Mouse (Mus musculus) MEL (cell line): ENCODE measurements around the gene Myh4. TPM values are rescaled to one million over a fixed set of nuclear protein-coding genes. Genes with fewer than 3 reads are reported as not detected.

Source experiments
- DNase-seq: peaks from one replicate; pipeline ENCODE4 v3.0.0; 2011; ENCODE audit warnings: low read depth, low spot score
- H3K27ac ChIP-seq: 2 replicates; pipeline ENCODE4 v1.5.1; 2012; ENCODE audit warnings: low read depth, mild to moderate bottlenecking, control low read depth, low read length, moderate library complexity; ENCODE audit not compliant: control insufficient read depth
- H3K27me3 ChIP-seq, 2 experiments: fragments of 150-350 bp in 1 of 2; sonication (generic) in 1 of 2; 2 replicates each; pipeline ENCODE4 v1.6.1; 2012; ENCODE audit warnings: low read length in 2 of 2, mild to moderate bottlenecking in 2 of 2, improper control_type of control experiment in 1 of 2, moderate library complexity in 1 of 2; ENCODE audit not compliant: insufficient read depth in 2 of 2, control insufficient read depth in 1 of 2
- H3K36me3 ChIP-seq, 2 experiments: 2 replicates each; pipeline ENCODE4 v1.6.1; 2012 to 2014; ENCODE audit warnings: low read length in 2 of 2, improper control_type of control experiment in 1 of 2, inconsistent platforms in 1 of 2, mild to moderate bottlenecking in 1 of 2; ENCODE audit not compliant: insufficient read depth in 2 of 2, control insufficient read depth in 1 of 2
- H3K4me1 ChIP-seq, 2 experiments: fragments of 150-350 bp in 1 of 2; sonication (generic) in 1 of 2; 2 replicates each; pipeline ENCODE4 v1.6.1; 2012; ENCODE audit warnings: low read length in 2 of 2, improper control_type of control experiment in 1 of 2, mild to moderate bottlenecking in 1 of 2; ENCODE audit not compliant: insufficient read depth in 2 of 2, control insufficient read depth in 1 of 2
- H3K4me3 ChIP-seq, 2 experiments: fragments of 150-350 bp in 1 of 2; sonication (generic) in 1 of 2; 2 replicates each; pipeline ENCODE4 v1.5.1; 2012; ENCODE audit warnings: low read depth in 2 of 2, low read length in 2 of 2, mild to moderate bottlenecking in 2 of 2, moderate library complexity in 2 of 2, control low read depth in 1 of 2, improper control_type of control experiment in 1 of 2; ENCODE audit not compliant: control insufficient read depth in 1 of 2, insufficient read depth in 1 of 2
- H3K79me2 ChIP-seq: 2 replicates; pipeline ENCODE4 v1.6.1; 2012; ENCODE audit warnings: mild to moderate bottlenecking, low read length, moderate library complexity; ENCODE audit not compliant: control insufficient read depth, poor library complexity, insufficient read depth
- H3K9ac ChIP-seq: 2 replicates; pipeline ENCODE4 v1.6.1; 2012; ENCODE audit warnings: low read depth, mild to moderate bottlenecking, control low read depth, low read length, moderate library complexity; ENCODE audit not compliant: control insufficient read depth, poor library complexity, severe bottlenecking
- H3K9me3 ChIP-seq: fragments of 150-350 bp; sonication (generic); replicated peaks from 2 replicates; pipeline ENCODE4 v1.6.1; 2012; ENCODE audit warnings: mild to moderate bottlenecking, low read length, improper control_type of control experiment, moderate library complexity; ENCODE audit not compliant: insufficient read depth
- CHD2 ChIP-seq: IDR thresholded peaks from 2 replicates; pipeline ENCODE4 v1.6.1; 2011; ENCODE audit warnings: low read length, improper control_type of control experiment
- E2F4 ChIP-seq: IDR thresholded peaks from 2 replicates; pipeline ENCODE4 v1.6.1; 2011; ENCODE audit warnings: low read depth, low read length, improper control_type of control experiment, borderline replicate concordance
- ELF1 ChIP-seq: IDR thresholded peaks from 2 replicates; pipeline ENCODE4 v1.6.1; 2014; ENCODE audit warnings: low read depth, mild to moderate bottlenecking, inconsistent platforms, low read length, improper control_type of control experiment, moderate library complexity
- EP300 ChIP-seq, 2 experiments: IDR thresholded peaks; 2 replicates each; pipeline ENCODE4 v1.6.1; 2011; ENCODE audit warnings: improper control_type of control experiment in 2 of 2, low read length in 2 of 2, low read depth in 1 of 2, mild to moderate bottlenecking in 1 of 2
- ETS1 ChIP-seq: IDR thresholded peaks from 2 replicates; pipeline ENCODE4 v1.6.1; 2012; ENCODE audit warnings: low read depth, mild to moderate bottlenecking, inconsistent platforms, low read length, improper control_type of control experiment, moderate library complexity
- GABPA ChIP-seq: IDR thresholded peaks from 2 replicates; pipeline ENCODE4 v1.6.1; 2012; ENCODE audit warnings: low read depth, mild to moderate bottlenecking, inconsistent platforms, low read length, improper control_type of control experiment, moderate library complexity
- GATA1 ChIP-seq: IDR thresholded peaks from 2 replicates; pipeline ENCODE4 v1.6.1; 2011; ENCODE audit warnings: low read depth, low read length, improper control_type of control experiment
- JUND ChIP-seq: IDR thresholded peaks from 2 replicates; pipeline ENCODE4 v1.6.1; 2011; ENCODE audit warnings: low read depth, mild to moderate bottlenecking, improper control_type of control experiment, low read length
- KAT2A ChIP-seq: conservative IDR thresholded peaks from 2 replicates; pipeline ENCODE4 v1.6.1; 2012; ENCODE audit warnings: low read depth, low read length, improper control_type of control experiment, inconsistent platforms
- MAX ChIP-seq: IDR thresholded peaks from 2 replicates; pipeline ENCODE4 v1.6.1; 2011; ENCODE audit warnings: low read length, improper control_type of control experiment
- MAZ ChIP-seq: IDR thresholded peaks from 2 replicates; pipeline ENCODE4 v1.6.1; 2012; ENCODE audit warnings: low read depth, mild to moderate bottlenecking, inconsistent platforms, low read length, improper control_type of control experiment
- MEF2A ChIP-seq: IDR thresholded peaks from 2 replicates; pipeline ENCODE4 v1.6.1; 2014; ENCODE audit warnings: low read depth, mild to moderate bottlenecking, inconsistent platforms, low read length, improper control_type of control experiment; ENCODE audit not compliant: poor library complexity, insufficient replicate concordance, severe bottlenecking; ENCODE audit errors: extremely low read depth
- MXI1 ChIP-seq: IDR thresholded peaks from 2 replicates; pipeline ENCODE4 v1.6.1; 2011; ENCODE audit warnings: mild to moderate bottlenecking, low read depth, low read length, improper control_type of control experiment
- MYC ChIP-seq: IDR thresholded peaks from 2 replicates; pipeline ENCODE4 v1.6.1; 2011; ENCODE audit warnings: low read depth, mild to moderate bottlenecking, low read length, improper control_type of control experiment, moderate library complexity
- NELFE ChIP-seq: IDR thresholded peaks from 2 replicates; pipeline ENCODE4 v1.6.1; 2011; ENCODE audit warnings: low read depth, low read length, improper control_type of control experiment
- POLR2A ChIP-seq, 2 experiments: IDR thresholded peaks; 2 replicates each; pipeline ENCODE4 v1.6.1; 2011 to 2012; ENCODE audit warnings: low read length in 2 of 2, mild to moderate bottlenecking in 2 of 2, control low read depth in 1 of 2, improper control_type of control experiment in 1 of 2, low read depth in 1 of 2, moderate library complexity in 1 of 2; ENCODE audit not compliant: control insufficient read depth in 1 of 2, insufficient read depth in 1 of 2, poor library complexity in 1 of 2
- RAD21 ChIP-seq: IDR thresholded peaks from 2 replicates; pipeline ENCODE4 v1.6.1; 2011; ENCODE audit warnings: mild to moderate bottlenecking, low read depth, low read length, improper control_type of control experiment
- SIN3A ChIP-seq: IDR thresholded peaks from 2 replicates; pipeline ENCODE4 v1.6.1; 2012; ENCODE audit warnings: low read length, improper control_type of control experiment, inconsistent platforms
- SMC3 ChIP-seq: IDR thresholded peaks from 2 replicates; pipeline ENCODE4 v1.6.1; 2011; ENCODE audit warnings: low read depth, low read length, improper control_type of control experiment
- TAL1 ChIP-seq: IDR thresholded peaks from 2 replicates; pipeline ENCODE4 v1.6.1; 2012; ENCODE audit warnings: mild to moderate bottlenecking, inconsistent platforms, low read length, moderate library complexity, mixed read lengths
- TCF12 ChIP-seq: IDR thresholded peaks from 2 replicates; pipeline ENCODE4 v1.6.1; 2014; ENCODE audit warnings: low read depth, mild to moderate bottlenecking, inconsistent platforms, low read length, improper control_type of control experiment, moderate library complexity
- UBTF ChIP-seq: IDR thresholded peaks from 2 replicates; pipeline ENCODE4 v1.6.1; 2012; ENCODE audit warnings: low read depth, mild to moderate bottlenecking, inconsistent platforms, low read length, improper control_type of control experiment, moderate library complexity, borderline replicate concordance; ENCODE audit not compliant: insufficient read depth
- USF1 ChIP-seq: IDR thresholded peaks from 2 replicates; pipeline ENCODE4 v1.6.1; 2014; ENCODE audit warnings: low read depth, mild to moderate bottlenecking, inconsistent platforms, low read length, improper control_type of control experiment, moderate library complexity
- USF2 ChIP-seq, 2 experiments: IDR thresholded peaks; 2 replicates each; pipeline ENCODE4 v1.6.1; 2011 to 2012; ENCODE audit warnings: improper control_type of control experiment in 2 of 2, low read length in 2 of 2, borderline replicate concordance in 1 of 2, inconsistent platforms in 1 of 2, low read depth in 1 of 2, mild to moderate bottlenecking in 1 of 2; ENCODE audit not compliant: insufficient read depth in 1 of 2
- polyA plus RNA-seq, 2 experiments: library from polyadenylated mRNA; stranded (reverse) in 1 of 2; unstranded in 1 of 2; fragments of >175 nt in 1 of 2; fragments of >200 nt in 1 of 2; gene quantifications; 2 replicates each; pipeline versions ENCODE4 v1.2.1 to v1.2.4; 2012; ENCODE audit warnings: low replicate concordance in 2 of 2, low read depth in 1 of 2; ENCODE audit not compliant: insufficient read length in 2 of 2, insufficient read depth in 1 of 2, missing spikeins in 1 of 2
- total RNA-seq: library from RNA; depleted of rRNA; stranded (reverse); fragments of 300-350 nt; gene quantifications from 2 replicates; pipeline ENCODE4 v1.2.3, GENCODE M21; 2012

Myh4 gene
- total and polyA plus RNA-seq, 3 experiments, result not detected

- DNase-seq, result no peak
- Histone ChIP-seq H3K4me3 (no peak overlapping the region), H3K27ac (no peak overlapping the region), H3K9me3 (no peaks in the 10 kb centered on the region), H3K79me2 (no peaks in the 10 kb centered on the region), H3K27me3 (no peaks in the 10 kb centered on the region), H3K36me3 (no peaks in the 10 kb centered on the region), H3K4me1 (no peaks in the 10 kb centered on the region), H3K9ac (no peak overlapping the region)
- no peak for TF ChIP-seq MEF2A
- TF ChIP-seq GABPA, result no peak
- TF ChIP-seq SIN3A, result no peak
- no peak for TF ChIP-seq EP300 (IDR thresholded peaks at IDR 0.05; ENCODE audit: low read depth in 1 of 2, low read length in 2 of 2)
- no peak for TF ChIP-seq E2F4
- TF ChIP-seq CHD2, result no peak
- TF ChIP-seq UBTF, result no peak
- no peak for TF ChIP-seq MAX
- TF ChIP-seq KAT2A, result no peak
- TF ChIP-seq USF1, result no peak
- no peak for TF ChIP-seq TAL1
- TF ChIP-seq MXI1, result no peak
- TF ChIP-seq RAD21, result no peak
- no peak for TF ChIP-seq JUND
- no peak for TF ChIP-seq TCF12
- no peak for TF ChIP-seq GATA1
- TF ChIP-seq ELF1, result no peak
- no peak for TF ChIP-seq POLR2A (IDR thresholded peaks at IDR 0.05; ENCODE audit: control insufficient read depth in 1 of 2, insufficient read depth in 1 of 2, low read depth in 1 of 2, low read length in 2 of 2, poor library complexity in 1 of 2)
Observed at GRCm38 (mm10) chr11:67221803-67222202, 16.0 kb upstream of the Myh4 start.

- Histone ChIP-seq H3K9me3 (no peaks in the 10 kb centered on the region), H3K4me3 (no peak overlapping the region), H3K79me2 (no peaks in the 10 kb centered on the region), H3K9ac (no peak overlapping the region), H3K36me3 (no peaks in the 10 kb centered on the region), H3K27ac (no peak overlapping the region), H3K4me1 (no peaks in the 10 kb centered on the region), H3K27me3 (no peaks in the 10 kb centered on the region)
- TF ChIP-seq MAZ, result no peak
- no peak for TF ChIP-seq ETS1
- TF ChIP-seq MYC, result no peak
- no peak for TF ChIP-seq MEF2A
- no peak for TF ChIP-seq NELFE
- no peak for TF ChIP-seq JUND
- no peak for TF ChIP-seq SMC3
- TF ChIP-seq GABPA, result no peak
- TF ChIP-seq USF2 (IDR thresholded peaks at IDR 0.05; ENCODE audit: borderline replicate concordance in 1 of 2, insufficient read depth in 1 of 2, low read depth in 1 of 2, low read length in 2 of 2), result no peak
- TF ChIP-seq POLR2A (IDR thresholded peaks at IDR 0.05; ENCODE audit: control insufficient read depth in 1 of 2, insufficient read depth in 1 of 2, low read depth in 1 of 2, low read length in 2 of 2, poor library complexity in 1 of 2), result no peak
- no peak for DNase-seq
Observed at GRCm38 (mm10) chr11:67224466-67224865, 13.4 kb upstream of the Myh4 start.
